Mouse (Mus musculus): ENCODE results near the gene Pfkl. TPM values are rescaled to one million over a fixed set of nuclear protein-coding genes. Genes with fewer than 3 reads are reported as not detected.
A peak's percentile ranks its signal among the peaks of the same experiment; 100 is the strongest.

The Pfkl gene
- total and polyA plus RNA-seq, 2 experiments from 2014 or later: 72.9 to 112 TPM

- Histone ChIP-seq H3K4me3 (ENCODE audit: low read depth, low read length) (no peak overlapping the region), H3K27ac (ENCODE audit: low read depth, low read length) (no peak overlapping the region), H3K9ac (no peak overlapping the region), H3K27me3 (ENCODE audit: insufficient read depth, low read length) (no peaks in the 10 kb centered on the region), H3K4me1 (ENCODE audit: insufficient read depth) (no peaks in the 10 kb centered on the region; the same call in 1 of the 2 replicates), H3K36me3 (ENCODE audit: insufficient read depth) (no peaks in the 10 kb centered on the region), H3K4me2 (ENCODE audit: low read depth) (no peak overlapping the region), H3K9me3 (ENCODE audit: low read length) (no peaks in the 10 kb centered on the region)
- no peak for DNase-seq
- whole genome bisulfite sequencing: 79% methylated on average over 1 of the region's 1 CpGs
- no peak for ATAC-seq
- no peak for TF ChIP-seq CTCF (IDR thresholded peaks at IDR 0.05; ENCODE audit: low read depth)
These were observed 34.6 kb upstream of the Pfkl start for GRCm38 (mm10) chr10:78044531-78044930.

- 0 out of 2 replicates have a peak within 1 kb of the TSS, but pooled peaks have one; percentile 22 for H3K9ac ChIP-seq
- no peak within 1 kb of the TSS for H3K27ac ChIP-seq (ENCODE audit: low read depth, low read length)
- no peaks in the 10 kb centered on the region for H3K9me3 ChIP-seq (ENCODE audit: low read length)
- peak within 1 kb of the TSS; percentile 50 for H3K4me2 ChIP-seq (ENCODE audit: low read depth)
- H3K27me3 ChIP-seq (ENCODE audit: insufficient read depth, low read length): no peaks in the 10 kb centered on the region
- peak within 1 kb of the TSS; percentile 23 for H3K4me3 ChIP-seq (ENCODE audit: low read depth, low read length)
- DNase-seq: peak; percentile 74
- no peaks in the 10 kb centered on the region; the same call in 1 of the 2 replicates for H3K4me1 ChIP-seq (ENCODE audit: insufficient read depth)
- H3K36me3 ChIP-seq (ENCODE audit: insufficient read depth): no peaks in the 10 kb centered on the region
- TF ChIP-seq CTCF (IDR thresholded peaks at IDR 0.05; ENCODE audit: low read depth): peak; percentile 78
- WGBS: 3% methylated on average over 27 of the region's 27 CpGs
- peak; percentile 91 for ATAC-seq
These were observed 33.5 kb upstream of the Pfkl start, which contains the start of gene Aire for GRCm38 (mm10) chr10:78043406-78043836. TSS of gene Aire (minus strand) at chr10:78043610.

GRCm38 (mm10) chr10:78042697-78043405 lies 33.0 kb upstream of the Pfkl start:
- Histone ChIP-seq H3K4me1 (ENCODE audit: insufficient read depth) (no peaks in the 10 kb centered on the region; the same call in 1 of the 2 replicates), H3K4me3 (ENCODE audit: low read depth, low read length) (peak overlapping the region; percentile 23), H3K9me3 (ENCODE audit: low read length) (no peaks in the 10 kb centered on the region), H3K9ac (no peak overlapping the region), H3K27me3 (ENCODE audit: insufficient read depth, low read length) (no peaks in the 10 kb centered on the region), H3K4me2 (ENCODE audit: low read depth) (peak overlapping the region; percentile 50), H3K36me3 (ENCODE audit: insufficient read depth) (no peaks in the 10 kb centered on the region), H3K27ac (ENCODE audit: low read depth, low read length) (no peak overlapping the region)
- ATAC-seq (no peak; the same call in 1 of the 2 replicates), DNase-seq (no peak)
- 57% methylated on average over 14 of the region's 14 CpGs for WGBS
- no peak for TF ChIP-seq CTCF (IDR thresholded peaks at IDR 0.05; ENCODE audit: low read depth)

GRCm38 (mm10) chr10:78042096-78042495 lies 32.2 kb upstream of the Pfkl start:
- H3K27me3 ChIP-seq (ENCODE audit: insufficient read depth, low read length): no peaks in the 10 kb centered on the region
- WGBS: 83% methylated on average over 7 of the region's 7 CpGs
- no peak overlapping the region for H3K27ac ChIP-seq (ENCODE audit: low read depth, low read length)
- H3K4me2 ChIP-seq (ENCODE audit: low read depth): no peak overlapping the region
- no peak for ATAC-seq
- TF ChIP-seq CTCF (IDR thresholded peaks at IDR 0.05; ENCODE audit: low read depth): no peak
- H3K9ac ChIP-seq: no peak overlapping the region
- no peaks in the 10 kb centered on the region for H3K9me3 ChIP-seq (ENCODE audit: low read length)
- H3K4me3 ChIP-seq (ENCODE audit: low read depth, low read length): no peak overlapping the region
- H3K4me1 ChIP-seq (ENCODE audit: insufficient read depth): no peaks in the 10 kb centered on the region; the same call in 1 of the 2 replicates
- H3K36me3 ChIP-seq (ENCODE audit: insufficient read depth): no peaks in the 10 kb centered on the region
- DNase-seq: no peak

- no peak for TF ChIP-seq CTCF (IDR thresholded peaks at IDR 0.05; ENCODE audit: low read depth)
- H3K4me2 ChIP-seq (ENCODE audit: low read depth): no peak within 1 kb of the TSS
- no peaks in the 10 kb centered on the region for H3K36me3 ChIP-seq (ENCODE audit: insufficient read depth)
- ATAC-seq (no peak), DNase-seq (no peak)
- no peaks in the 10 kb centered on the region for H3K9me3 ChIP-seq (ENCODE audit: low read length)
- H3K9ac ChIP-seq: no peak within 1 kb of the TSS
- 95% methylated on average over 5 of the region's 5 CpGs for WGBS
- no peaks in the 10 kb centered on the region for H3K27me3 ChIP-seq (ENCODE audit: insufficient read depth, low read length)
- H3K27ac ChIP-seq (ENCODE audit: low read depth, low read length): no peak within 1 kb of the TSS
- no peak within 1 kb of the TSS for H3K4me3 ChIP-seq (ENCODE audit: low read depth, low read length)
- H3K4me1 ChIP-seq (ENCODE audit: insufficient read depth): no peaks in the 10 kb centered on the region; the same call in 1 of the 2 replicates
These were observed 31.8 kb upstream of the Pfkl start, which contains the start of gene Dnmt3l for GRCm38 (mm10) chr10:78041647-78042046. TSS of gene Dnmt3l (plus strand) at chr10:78041947.

- Histone ChIP-seq H3K4me3 (ENCODE audit: low read depth, low read length) (no peak overlapping the region), H3K9ac (no peak overlapping the region), H3K9me3 (ENCODE audit: low read length) (no peaks in the 10 kb centered on the region), H3K36me3 (ENCODE audit: insufficient read depth) (no peaks in the 10 kb centered on the region), H3K4me2 (ENCODE audit: low read depth) (no peak overlapping the region), H3K4me1 (ENCODE audit: insufficient read depth) (no peaks in the 10 kb centered on the region), H3K27me3 (ENCODE audit: insufficient read depth, low read length) (no peaks in the 10 kb centered on the region), H3K27ac (ENCODE audit: low read depth, low read length) (no peak overlapping the region)
- WGBS: 83% methylated on average over 4 of the region's 4 CpGs
- ATAC-seq (no peak), DNase-seq (no peak)
- TF ChIP-seq CTCF (IDR thresholded peaks at IDR 0.05; ENCODE audit: low read depth): no peak
These were observed 27.3 kb upstream of the Pfkl start for GRCm38 (mm10) chr10:78037139-78037538.

- H3K9ac ChIP-seq: no peak overlapping the region
- H3K9me3 ChIP-seq (ENCODE audit: low read length): no peaks in the 10 kb centered on the region
- H3K27ac ChIP-seq (ENCODE audit: low read depth, low read length): no peak overlapping the region
- H3K27me3 ChIP-seq (ENCODE audit: insufficient read depth, low read length): no peaks in the 10 kb centered on the region
- no peak overlapping the region for H3K4me2 ChIP-seq (ENCODE audit: low read depth)
- no peak for TF ChIP-seq CTCF (IDR thresholded peaks at IDR 0.05; ENCODE audit: low read depth)
- ATAC-seq: no peak
- 83% methylated on average over 2 of the region's 2 CpGs for WGBS
- H3K4me3 ChIP-seq (ENCODE audit: low read depth, low read length): no peak overlapping the region
- no peaks in the 10 kb centered on the region for H3K4me1 ChIP-seq (ENCODE audit: insufficient read depth)
- no peaks in the 10 kb centered on the region for H3K36me3 ChIP-seq (ENCODE audit: insufficient read depth)
- no peak for DNase-seq
These were observed 22.1 kb upstream of the Pfkl start for GRCm38 (mm10) chr10:78031987-78032386.

Data from forebrain, postnatal 0 days (tissue).